Mouse (Mus musculus): ENCODE measurements at regions not wholly inside any gene's neighbourhood (a gene's known extent, or its start where the extent isn't known, plus 50 kb on each side); places are given as distances from the start of the nearest gene placed in this dataset.
"Not testable (repeated sequence)": the region's sequence is repeated elsewhere in the genome, so short reads cannot be mapped to it uniquely, and the experiment has no call there.

DNA sequence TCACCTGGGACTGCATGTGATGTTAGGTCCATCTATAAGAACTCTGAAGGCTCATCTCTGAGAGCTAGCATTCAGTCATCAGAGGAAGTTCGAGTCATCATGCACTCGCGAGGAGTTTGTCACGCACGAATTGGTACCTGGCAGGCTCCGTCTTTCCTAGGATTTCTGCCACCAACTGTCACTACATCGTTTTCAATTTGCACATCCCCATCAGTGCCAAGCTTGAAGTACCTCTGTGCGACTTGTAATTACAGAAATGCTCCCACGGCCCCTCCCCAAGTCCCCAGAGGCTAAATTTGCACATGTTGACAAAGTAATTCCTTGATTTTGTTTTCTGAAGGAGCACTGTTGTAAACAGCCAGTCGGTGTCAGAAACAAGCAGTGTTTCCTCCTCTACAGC lies 372.2 kb upstream of the Id2 start:
- no peak for DNase-seq (ENCODE audit: low read depth, low spot score)

GRCm38 (mm10) chr12:25467789-25468188 lies 370.8 kb upstream of the Id2 start:
- DNase-seq (ENCODE audit: low read depth, low spot score): no peak

DNA sequence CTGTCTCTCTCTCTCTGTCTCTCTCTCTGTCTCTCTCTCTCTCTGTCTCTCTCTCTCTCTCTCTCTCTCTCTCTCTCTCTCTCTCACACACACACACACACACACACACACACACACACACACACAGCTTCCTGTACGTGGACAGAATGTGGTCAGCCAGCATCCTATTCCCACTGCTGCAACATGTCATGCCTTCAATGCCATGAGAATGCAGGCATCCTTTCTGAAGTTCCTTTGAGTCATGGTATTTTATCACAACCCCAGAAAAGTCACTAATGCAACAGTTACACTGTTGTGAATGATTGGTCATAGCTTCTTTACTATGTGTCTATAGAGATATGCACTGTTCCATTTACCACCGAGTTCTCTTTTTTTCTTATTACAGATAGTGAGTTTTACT lies 365.8 kb upstream of the Id2 start:
- DNase-seq (ENCODE audit: low read depth, low spot score): not testable (repeated sequence)

DNA sequence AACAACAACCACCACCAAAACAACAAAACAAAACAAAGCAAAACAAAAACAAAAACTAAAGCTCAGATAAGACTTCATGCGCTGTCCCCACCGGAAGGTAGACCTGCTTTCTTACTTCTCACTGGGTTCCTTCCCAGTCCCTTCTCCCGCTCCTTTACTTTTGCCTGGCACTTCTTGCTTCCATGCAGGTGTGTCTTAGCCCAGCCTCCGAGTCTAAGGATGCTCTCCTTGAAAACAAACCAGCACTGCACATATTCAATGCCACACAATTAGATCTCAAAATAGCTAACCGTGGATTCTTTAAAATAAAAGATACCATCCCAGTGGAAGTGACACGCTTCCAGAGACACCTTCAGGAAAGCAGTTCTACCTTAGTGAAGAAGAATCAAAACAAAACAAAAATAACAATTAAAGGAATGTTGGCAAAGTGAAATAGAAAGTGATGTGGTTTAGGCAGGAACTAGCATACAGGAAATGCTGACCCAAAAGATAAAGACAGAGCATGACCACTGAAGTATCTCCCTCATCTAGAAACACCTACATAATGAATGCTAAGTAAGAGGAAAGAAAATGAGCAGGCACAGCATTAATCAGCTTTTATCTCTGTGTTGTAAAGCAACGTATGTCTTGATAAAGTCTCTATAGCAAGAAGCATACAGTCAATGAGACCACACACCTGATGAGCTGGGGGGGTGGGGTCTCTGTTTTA lies 358.5 kb upstream of the Id2 start:
- no peak for DNase-seq (ENCODE audit: low read depth, low spot score)

DNA sequence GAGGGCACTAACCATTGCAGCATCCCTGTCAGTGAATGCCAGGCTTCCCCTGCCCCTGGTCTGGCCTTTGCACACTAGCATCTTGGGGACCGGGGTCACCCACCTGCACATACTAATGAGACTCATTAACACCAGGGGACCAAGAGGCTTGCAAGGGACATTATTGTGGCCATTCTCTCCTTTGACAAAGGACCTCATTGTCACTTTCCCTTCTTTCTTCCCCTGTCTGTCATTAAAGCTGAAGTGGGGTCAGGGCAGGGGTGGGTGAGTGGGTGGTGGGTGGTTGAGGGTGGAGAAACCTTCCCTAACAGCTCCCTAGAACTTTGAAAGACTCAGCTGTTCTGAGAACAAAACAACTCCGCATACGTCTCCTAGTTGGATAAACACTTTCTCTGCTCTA lies 356.4 kb upstream of the Id2 start:
- no peak for DNase-seq (ENCODE audit: low read depth, low spot score)

DNA sequence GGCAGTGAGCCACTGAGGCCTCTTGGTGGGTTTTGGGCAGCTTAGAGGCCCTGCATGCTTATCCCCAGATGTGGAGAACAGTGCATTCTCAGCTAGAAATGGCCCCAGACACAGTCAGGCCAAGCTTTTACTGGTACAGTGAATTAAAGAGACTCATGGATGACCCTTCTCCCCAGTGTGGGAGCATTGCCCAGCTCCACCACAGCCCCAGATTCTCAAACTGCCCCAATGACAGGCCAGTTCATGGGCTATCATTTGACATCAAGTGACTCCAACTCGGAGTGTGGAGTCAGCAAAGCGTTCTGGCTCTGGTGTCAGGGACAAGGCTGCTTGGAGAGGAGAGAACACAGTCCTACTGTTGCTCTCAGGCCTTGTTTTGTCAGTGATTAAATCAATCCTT lies 354.2 kb upstream of the Id2 start:
- DNase-seq (ENCODE audit: low read depth, low spot score): no peak

GRCm38 (mm10) chr12:25444355-25444754 lies 347.4 kb upstream of the Id2 start:
- no peak for DNase-seq (ENCODE audit: low read depth, low spot score)

DNA sequence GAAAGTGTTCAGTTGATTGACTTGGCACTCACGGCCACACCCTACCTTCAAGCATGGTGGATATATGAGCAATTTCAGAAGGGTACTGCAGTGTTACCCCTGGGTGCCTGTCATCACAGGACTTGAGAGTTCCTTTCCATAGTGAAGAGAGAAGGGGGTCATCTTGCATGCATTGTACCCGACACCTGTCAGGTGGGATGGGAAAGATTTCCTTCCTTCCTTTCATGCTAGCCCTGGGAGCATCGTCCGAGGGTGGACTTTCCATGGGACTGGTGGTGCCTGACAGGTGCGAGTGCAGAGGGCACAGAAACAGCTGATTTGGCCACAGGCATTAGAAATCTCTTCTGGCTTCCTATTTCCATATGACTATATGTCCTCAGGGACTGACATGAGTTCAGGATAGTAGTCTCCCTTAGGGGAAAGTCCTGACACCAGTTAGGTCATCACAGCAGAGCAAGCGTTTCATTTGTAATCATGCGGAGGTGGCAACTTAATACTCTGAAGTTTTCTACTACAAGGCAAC lies 342.1 kb upstream of the Id2 start:
- no peak for DNase-seq (ENCODE audit: low read depth, low spot score)

DNA sequence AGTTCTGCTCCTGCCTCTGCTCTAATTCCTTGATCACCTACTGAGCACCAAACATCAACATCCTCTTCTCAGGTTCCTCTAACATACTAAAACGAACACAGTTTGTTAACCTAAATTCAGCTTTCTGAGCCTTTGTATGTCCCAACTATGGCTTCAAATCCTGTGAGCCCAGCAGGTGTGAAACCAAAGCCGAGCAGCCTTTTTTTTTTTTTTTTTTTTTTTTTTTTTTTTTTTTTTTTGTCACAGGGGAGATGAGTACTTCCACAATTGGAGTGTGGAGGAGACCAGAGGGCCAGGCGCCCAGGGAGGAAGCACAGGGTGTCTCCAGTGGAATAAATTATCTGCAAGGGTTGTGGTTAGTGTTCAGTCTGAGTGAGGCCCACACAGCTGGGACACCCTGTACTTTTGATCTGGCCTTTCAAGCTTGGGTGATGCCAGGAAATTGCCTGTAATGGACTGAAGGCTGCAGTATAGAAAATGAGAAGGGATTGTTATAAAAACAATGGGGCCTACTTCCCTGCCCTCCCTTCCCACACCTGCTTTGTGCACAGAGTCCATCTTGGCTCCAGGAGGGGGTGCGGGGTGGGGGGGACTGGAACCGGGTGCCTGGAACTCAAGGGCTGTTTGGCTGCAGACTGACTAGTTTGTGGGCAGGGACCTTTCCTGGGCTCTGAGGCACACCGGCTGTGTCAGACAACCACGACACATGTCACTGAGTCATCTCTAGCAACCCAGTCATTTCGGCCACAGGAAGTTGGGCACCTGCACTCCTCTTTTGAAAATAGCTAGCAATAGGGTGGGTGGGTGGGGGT lies 341.5 kb upstream of the Id2 start:
- DNase-seq (ENCODE audit: low read depth, low spot score): no peak

GRCm38 (mm10) chr12:25437556-25437955 lies 340.6 kb upstream of the Id2 start:
- no peak for DNase-seq (ENCODE audit: low read depth, low spot score)

DNA sequence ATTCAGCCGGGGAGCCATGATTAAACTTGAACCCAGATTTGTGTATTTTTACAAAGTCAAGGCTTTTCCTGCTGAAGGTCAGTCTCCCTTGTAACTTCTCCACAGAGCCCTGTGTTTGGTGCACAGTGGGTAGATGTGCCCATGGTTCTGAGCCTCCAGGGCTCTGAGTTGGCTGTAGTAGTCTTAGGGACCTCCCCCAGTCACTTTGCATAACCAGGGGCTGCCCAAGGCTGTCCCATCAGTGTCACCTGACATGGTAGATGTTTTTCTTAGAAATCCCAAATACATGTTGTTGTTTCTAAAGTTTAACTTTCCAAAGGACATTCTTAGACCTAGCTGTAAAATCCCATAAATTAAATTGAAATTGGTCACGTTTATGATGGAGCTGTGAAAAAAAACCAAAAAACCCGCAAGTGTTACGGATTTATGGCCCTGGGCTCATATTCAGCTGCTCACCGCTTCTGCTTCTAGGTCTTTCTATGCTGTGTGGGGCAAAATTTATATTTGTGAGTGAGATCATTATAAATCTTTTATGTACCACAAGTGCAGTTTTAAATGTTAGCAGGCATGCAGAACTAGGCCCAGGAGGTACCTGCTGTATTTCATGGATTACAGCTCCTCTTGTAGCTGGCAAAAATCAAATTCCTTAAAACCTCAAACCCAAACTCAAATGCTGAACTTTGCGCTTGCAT lies 339.4 kb upstream of the Id2 start:
- no peak for DNase-seq (ENCODE audit: low read depth, low spot score)

GRCm38 (mm10) chr12:25432796-25433195 lies 335.9 kb upstream of the Id2 start:
- DNase-seq (ENCODE audit: low read depth, low spot score): no peak

GRCm38 (mm10) chr12:25430911-25431310 lies 334.0 kb upstream of the Id2 start:
- no peak for DNase-seq (ENCODE audit: low read depth, low spot score)

- no peak for DNase-seq (ENCODE audit: low read depth, low spot score)
Observed at GRCm38 (mm10) chr12:25427911-25428642, 331.1 kb upstream of the Id2 start.

GRCm38 (mm10) chr12:25417336-25417735 lies 320.4 kb upstream of the Id2 start:
- no peak for DNase-seq (ENCODE audit: low read depth, low spot score)

- no peak for DNase-seq (ENCODE audit: low read depth, low spot score)
Observed at GRCm38 (mm10) chr12:25416571-25416970, 319.6 kb upstream of the Id2 start.

DNA sequence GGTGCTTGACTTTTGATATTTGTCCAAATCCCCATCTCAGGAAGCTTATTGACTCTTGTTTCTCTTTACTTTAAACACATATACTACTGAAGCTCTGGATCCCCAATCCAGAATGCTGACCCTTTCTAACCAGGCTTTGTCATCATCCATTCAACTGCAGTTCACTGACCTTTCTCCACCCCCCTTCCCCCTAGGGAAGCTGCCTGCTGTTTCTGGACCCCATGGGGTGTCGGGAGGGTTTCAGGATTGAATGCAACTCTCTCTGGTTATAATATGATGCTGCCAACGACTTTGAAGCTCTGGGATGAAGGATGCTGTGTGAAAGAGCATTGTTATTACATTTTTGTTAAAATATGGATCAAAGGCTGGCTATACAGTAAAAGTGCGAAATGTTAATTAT lies 318.7 kb upstream of the Id2 start:
- no peak for DNase-seq (ENCODE audit: low read depth, low spot score)

DNA sequence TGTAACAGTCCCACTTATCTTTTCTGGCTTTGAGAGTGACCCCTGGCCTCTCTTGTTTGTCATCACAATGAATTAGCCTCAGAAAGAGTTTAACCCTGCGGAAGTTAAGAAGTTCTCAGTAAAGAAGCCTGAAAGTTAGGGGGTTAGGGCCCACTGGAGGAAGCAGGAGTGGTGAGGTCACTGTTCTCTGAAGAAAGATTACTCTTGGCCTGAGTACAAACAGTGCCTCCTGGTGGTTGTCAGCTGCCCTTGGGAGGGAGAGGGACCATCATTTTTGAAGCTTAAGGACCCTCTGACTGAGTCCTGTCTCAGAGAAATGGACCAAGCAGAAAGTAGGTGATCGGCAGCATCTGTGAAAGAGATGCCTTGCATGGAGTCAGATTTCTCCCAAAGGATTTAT lies 318.3 kb upstream of the Id2 start:
- DNase-seq (ENCODE audit: low read depth, low spot score): no peak

GRCm38 (mm10) chr12:25407301-25407700 lies 310.4 kb upstream of the Id2 start:
- no peak for DNase-seq (ENCODE audit: low read depth, low spot score)

GRCm38 (mm10) chr12:25400326-25400725 lies 303.4 kb upstream of the Id2 start:
- DNase-seq (ENCODE audit: low read depth, low spot score): no peak

DNA sequence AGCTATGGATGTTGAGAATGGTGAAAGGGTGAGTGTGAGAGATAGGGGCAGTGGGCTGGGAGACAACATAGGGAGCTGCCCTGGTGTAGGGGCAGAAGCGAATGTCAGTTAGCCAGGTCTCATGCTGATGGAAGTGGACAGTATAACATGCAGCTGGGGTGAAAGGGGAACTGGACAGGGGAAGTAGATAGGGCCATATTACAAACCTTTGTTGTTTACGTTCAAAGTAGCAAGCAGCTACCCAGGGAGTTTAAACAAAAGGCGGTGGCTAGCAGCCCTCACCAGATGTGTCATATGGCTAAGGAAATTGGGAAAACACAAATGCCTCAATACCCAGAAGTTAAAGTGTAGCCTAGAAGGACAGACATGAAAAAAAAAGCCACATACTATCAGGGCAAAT lies 301.8 kb upstream of the Id2 start:
- DNase-seq (ENCODE audit: low read depth, low spot score): no peak

DNA sequence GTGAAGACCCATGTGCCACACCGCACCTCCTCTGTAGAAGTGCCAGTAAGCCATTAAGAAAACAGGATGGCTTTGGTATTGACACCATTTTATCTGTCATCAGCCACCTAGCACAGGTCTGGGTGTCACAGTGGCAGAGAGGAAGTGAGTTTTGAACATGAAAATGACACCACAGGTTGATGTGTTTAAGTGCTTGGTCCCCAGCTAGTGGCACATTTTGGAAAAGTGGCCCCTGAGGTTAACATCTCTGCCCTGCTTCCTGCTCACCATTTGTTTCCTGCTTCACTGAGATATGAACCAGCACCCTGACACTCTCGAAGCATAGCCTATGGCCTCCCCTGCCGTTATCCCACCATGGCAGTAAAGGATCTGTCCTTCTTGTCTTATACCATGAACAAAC lies 297.4 kb upstream of the Id2 start:
- DNase-seq (ENCODE audit: low read depth, low spot score): no peak
